Mouse (Mus musculus) ovary, adult 18-20 months (tissue): ENCODE measurements around the gene Gmeb1.
A peak's percentile ranks its signal among the peaks of the same experiment; 100 is the strongest.
"Not testable (repeated sequence)": the region's sequence is repeated elsewhere in the genome, so short reads cannot be mapped to it uniquely, and the experiment has no call there.

ENCODE experiments used
- DNase-seq: peaks from one replicate; pipeline ENCODE4 v3.0.0; 2022; ENCODE audit warnings: low spot score, mixed read lengths

The Gmeb1 gene

DNA sequence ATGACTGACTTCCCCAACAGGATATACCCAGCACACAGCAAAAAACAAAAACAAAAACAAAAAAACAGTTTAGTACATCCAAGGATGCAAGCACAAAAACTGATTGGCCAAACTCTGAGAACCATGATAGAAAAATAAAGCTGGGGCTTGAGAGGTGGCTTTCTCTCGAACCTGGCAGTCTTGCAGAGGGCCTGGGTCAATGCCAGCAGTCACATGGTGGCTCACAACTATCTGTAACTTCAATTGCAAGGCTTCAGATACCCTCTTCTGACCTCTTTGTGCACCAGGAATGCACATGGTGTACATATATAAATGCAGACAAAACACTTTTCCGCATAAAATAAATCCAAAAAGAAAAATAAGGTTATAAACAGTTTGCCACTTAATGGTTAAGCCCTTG is 11.8 kb upstream of the Gmeb1 start:
- DNase-seq = no peak

DNA sequence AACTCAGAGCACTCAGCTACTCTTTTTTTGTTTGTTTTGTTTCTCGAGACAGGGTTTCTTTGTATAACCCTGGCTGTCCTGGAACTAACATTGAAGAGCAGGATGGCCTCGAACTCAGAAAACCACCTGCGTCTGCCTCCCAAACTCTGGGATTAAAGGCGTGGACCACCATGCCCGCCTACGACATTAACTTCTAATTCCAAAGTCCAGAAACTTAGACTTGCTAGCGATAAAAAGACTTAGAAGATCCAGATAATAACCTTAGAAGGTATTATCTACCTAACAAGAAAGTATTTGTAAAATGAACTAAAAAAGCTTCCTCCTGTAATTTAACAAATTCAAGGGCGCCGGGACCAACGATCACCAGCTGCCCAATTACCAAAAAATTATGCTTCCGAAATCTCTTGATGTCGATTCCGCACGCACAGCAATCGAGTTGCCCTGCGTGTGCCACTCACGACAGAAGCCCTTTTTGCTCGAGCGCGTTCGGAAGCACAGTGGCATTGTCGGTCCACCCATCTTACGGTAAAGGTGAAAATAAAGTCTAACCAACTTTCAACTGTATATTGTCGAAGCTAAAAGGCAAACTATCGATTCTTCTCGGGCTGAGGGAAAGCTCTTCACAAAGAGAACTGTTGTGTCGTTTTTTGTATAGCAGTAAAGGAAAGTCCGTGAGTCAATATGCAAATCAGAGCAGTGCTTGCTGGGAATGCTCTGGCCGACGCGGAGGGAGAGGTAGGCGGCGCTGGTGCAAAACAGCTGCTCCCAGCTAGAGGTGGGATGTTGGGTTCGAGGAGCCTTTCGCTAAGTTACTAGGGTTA is 8.5 kb upstream of the Gmeb1 start:
- DNase-seq = peak; percentile 79

DNA sequence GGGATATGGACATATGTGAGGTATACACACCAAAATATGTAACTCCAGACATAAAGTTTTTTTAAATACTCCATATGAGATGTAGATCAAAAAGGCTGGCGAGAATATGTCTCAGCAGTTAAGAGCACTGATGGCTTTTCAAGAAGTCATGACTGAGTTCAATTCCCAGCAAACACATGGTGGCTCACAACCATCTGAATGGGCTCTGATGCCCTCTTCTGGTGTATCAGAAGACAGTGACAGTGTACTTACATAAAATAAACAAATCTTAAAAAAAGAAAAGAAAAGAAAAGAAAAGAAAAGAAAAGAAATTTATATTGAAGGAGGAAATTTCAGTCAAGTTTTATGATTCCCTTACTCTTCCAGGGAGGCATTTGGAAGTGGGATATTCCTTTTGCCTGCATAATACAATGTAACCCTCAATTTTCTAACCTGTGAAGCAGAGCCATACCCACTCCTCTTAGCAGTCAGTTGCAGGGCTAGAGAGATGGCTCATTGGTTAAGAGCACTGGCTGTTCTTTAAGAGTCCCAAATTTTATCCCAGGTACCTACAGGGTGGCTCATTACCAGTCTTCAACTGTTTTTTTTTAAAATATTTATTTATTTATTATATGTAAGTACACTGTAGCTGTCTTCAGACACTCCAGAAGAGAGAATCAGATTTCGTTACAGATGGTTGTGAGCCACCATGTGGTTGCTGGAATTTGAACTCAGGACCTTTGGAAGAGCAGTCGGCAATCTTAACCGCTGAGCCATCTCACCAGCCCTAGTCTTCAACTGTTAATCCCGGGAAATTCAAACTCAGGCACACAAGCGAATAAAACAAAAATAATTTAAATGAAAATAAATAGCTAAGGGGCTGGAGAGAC is 7.7 kb upstream of the Gmeb1 start:
- DNase-seq = no peak

DNA sequence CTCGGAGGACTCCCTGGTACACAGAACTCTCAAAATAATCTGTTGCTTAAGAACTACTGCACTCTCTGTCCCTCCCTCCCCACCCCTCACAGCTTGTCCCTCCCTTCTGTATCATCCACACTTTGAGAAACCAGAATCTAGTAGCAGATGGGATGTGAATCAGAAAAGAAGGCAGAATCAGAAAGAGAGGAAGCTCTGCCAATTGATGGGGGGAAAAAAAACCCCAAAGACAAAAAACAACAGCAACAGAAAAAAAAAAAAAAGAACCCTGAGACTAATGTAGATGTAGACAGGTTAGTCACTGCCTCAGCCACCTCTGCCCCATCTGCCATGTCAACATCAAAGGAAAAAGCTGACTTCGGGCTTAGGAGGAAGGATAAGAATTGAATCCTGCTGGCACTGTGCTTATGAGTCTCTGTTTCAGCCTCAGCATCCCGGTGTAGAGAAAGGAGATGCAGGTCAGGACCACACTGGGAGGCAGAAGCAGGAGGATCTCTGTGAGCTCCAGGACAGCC is 5.5 kb upstream of the Gmeb1 start:
- DNase-seq = no peak

DNA sequence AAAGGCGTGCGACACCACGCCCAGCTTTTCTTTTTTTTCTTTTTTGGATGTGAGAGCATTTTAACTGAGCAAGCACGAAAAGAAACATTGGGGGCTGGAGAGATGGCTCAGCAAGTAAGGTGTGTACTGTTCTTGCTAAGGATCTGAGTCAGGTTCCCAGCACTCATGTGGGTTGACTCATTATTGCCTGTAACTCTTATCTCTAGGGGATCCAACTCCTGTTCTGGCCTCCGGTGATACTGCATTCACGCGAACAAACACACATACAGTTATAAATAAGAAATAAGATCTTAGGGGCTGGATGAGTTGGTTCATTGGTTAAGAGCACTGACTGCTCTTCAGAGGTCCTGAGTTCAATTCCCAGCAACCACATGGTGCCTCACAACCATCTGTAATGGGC is 1.9 kb upstream of the Gmeb1 start:
- no peak for DNase-seq

DNA sequence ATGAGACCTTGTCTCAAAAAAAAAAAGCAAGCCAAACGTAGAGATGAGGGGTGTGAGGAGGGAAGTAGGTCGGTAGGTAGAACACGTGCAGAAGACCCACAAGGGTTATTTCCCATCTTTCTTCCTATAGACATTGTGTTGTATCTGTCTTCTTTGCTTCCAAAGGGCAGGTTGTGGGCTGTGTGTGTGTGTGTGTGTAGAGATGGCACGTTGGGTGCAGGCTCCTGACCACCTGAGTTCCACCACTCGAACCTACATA is 885 bp upstream of the Gmeb1 start:
- DNase-seq = no peak

DNA sequence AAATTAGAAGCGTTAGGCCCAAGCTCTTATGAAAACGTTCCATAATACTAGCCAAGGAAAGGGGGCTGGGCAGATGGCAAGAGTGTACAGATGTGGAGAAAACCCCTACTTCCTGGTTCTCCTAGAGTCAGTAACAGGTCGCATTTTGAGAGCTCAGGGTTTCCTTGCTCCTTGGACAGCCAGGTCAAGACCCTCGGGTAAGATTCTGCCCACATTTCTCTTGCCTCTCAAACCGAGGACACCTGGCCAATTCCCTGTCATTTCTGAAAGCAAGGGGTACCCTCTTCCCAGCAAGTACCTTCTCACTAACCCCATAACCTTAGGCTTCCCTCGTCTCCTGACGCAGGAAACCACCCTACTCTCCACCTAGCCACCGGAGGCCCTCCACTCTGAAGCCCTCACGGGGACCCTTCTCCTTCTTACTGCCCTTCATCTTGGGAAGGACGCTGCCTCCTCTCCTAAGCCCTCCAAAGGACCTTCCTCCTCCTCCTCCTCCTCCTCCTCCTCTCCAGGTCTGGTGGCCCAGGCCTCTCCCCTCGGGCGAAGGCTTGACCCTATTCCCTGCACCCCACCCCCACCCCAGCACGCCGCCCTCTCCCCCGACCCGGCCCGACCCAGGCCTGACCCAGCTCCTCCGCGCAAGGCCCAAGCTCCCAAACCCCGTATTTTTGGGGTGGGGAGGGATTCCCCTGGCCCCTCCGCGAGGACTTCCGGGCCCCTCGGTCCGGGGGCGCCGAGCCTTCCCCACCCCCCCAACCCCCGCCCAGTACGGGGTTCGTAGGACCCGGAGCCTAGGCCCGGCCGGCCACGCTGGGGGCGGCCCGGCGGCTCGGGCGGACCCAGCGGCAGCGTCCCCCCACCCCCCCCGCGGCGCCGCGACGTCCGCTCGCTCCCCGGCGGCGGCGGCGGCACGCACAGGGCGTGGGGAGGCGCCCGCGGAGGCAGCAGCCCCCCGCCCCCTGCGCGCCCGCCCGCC is 710 bp downstream of the Gmeb1 start:
- DNase-seq = peak; percentile 15

DNA sequence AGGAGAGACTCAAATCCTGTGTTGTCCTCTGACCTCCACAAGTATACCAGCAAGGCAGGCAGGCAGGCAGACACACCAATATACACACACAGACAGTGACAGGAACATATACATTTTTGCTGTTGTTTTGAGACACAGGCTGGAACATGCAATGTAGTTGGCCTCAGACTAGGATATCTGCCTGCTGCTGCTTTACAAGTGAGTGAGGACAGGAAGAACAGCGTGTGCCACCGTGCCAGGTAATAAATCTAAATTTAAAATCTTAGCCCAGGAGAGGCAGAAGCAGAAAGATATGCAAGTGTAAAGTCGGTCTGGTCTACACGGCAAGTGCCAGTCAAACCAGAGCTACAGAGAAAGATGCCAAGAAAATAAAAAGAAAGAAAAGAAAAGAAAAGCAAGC is 2.2 kb downstream of the Gmeb1 start:
- no peak for DNase-seq

DNA sequence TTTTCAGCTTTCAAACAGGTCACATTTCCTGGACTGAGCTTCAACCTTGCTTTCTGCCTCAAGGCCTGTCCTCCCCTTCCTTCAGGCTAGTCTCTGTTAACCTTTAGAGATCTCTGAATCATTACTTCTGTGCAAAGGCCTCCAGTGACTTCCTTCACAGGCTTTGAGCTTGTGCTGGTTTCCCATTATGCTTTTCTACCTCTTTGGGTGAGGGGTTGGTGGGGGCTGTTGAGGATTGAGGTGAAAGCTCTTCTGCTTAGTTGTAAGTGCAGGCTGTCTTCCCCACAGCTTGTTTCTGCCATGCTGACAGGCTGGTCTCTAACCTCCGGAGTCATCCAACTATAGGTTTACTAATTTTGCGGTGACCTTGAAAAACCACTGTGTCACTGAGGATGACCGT is 5.0 kb downstream of the Gmeb1 start:
- no peak for DNase-seq

DNA sequence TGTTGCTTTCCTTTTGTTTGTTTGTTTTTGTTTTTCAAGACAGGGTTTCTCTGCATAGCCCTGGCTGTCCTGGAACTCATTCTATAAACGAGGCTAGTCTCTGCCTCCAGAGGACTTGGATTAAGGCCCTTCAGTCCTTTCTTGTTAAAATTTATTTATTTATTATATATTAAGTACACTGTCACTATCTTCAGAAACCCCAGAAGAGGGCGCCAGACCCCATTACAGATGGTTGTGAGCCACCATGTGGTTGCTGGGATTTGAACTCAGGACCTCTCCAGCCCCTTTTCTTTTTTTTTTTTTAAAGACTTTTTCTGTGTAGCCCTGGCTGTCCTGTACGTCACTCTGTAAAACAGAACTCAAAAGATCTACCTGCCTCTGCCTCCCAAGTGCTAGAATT is 6.4 kb downstream of the Gmeb1 start:
- DNase-seq = no peak

DNA sequence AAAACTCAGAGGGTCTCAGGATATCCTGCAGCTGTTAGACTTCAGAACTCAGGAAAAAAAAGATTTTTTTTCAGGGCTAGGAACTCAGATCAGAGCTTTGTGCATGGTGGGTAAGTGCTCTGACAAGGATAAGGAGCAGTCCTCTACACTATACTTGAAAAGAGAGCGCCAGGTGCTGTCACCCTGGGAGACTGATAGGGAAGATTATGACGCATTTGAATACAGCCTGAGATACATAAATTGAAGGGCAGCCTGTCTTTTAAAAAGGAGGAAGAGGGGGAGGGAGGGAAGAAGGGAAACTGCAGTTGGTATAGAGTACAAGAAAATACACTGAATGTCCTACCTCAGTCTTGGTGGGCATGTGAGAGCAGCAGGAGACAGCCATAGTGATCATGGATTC is 7.8 kb downstream of the Gmeb1 start:
- DNase-seq = no peak

DNA sequence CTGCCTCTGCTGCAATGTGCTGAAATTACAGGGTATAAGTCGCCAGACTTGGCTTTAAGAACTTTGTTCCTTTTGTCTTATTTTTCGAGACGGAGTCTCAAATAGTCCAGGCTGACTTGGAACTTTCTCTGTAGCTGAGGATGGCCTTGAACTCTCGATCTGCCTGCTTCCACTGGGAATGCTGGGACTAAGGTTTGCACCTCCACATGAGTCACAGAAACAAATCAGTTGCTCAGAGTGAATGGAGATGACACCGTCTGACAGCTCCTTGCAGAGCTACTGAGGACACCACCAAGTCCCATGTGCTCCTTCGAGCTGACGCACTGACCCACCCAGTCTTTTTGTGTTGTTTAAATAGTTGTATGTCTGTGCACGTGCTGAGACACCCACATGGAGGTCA is 8.3 kb downstream of the Gmeb1 start:
- no peak for DNase-seq

DNA sequence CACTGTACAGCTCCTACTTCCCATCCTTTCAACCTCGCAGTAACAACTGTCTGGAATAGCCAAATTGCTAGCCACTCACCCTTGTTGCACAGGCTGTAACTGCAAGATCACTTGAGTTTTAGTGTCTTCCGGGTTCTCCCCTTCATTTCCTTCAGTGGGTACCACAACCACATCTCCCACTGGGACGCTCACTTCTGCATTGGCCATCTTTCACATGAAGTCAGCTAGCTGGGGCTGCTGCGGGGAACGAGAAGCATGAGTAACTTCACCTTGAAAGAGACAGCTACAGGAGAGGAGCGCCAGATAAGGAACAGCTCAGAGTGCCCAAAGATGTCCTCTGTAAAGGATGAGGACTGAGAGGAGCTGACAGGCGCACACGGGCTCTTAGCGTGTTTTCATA is 9.8 kb downstream of the Gmeb1 start:
- no peak for DNase-seq

DNA sequence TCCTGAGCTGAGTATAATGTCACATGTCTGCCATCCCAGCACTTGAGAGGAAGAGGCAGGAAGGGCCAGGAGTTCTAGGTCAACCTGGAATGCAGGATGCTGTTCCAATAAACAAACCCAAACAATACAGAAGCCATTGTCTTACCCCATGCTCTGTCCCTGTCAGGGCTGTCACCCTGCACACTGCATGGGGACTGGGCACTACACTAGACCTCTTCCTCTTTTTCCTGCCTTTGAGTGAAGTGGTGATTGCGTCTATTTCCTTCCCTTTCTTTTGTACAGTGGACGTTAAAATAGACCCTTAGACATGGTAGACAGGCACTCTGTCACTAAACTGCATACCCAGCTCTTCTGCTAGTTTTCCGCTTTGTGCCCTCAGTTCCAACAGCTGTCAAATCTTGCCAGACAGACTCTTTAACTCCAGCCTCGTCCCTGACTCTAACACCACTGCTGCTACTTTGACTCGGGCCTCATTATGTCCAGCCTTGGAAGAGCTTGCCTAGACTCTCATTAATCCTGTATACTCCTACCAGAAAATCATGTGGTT is 13.9 kb downstream of the Gmeb1 start:
- no peak for DNase-seq

DNA sequence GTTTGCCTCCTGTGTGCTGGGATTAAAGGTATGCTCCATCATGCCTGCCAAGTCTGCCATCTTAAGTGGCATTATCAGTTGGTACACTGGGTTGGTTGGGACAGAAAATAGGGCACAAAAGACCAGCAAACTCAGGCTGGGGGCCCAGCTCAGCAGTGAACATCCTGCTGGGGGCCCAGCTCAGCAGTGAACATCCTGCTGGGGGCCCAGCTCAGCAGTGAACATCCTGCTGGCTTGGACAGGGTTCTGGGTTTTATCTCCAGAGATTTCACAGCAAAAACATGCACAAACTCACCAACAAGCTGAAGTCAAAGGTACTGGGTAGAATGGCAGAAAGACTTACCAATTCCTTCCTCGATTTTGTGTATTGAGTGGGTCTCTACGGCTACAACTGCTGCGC is 15.8 kb downstream of the Gmeb1 start:
- no peak for DNase-seq

DNA sequence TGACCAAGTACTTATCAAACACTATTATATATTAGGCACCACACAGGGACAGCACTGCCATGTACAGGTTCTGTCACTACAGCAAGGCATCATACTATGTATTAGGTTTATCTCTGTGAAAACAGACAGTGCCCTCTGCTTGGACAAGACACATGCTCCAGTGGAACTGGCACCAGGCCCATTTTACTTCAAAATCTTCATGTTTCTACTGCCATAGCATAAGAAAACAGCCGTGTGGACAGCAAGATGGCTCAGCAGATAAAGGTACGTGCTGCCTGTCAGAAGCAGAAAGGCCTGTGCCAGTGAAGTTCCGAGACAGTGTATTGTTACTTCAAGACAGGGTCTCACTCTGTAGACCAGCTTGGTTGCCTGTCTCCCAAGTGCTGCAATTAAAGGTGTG is 20.2 kb downstream of the Gmeb1 start:
- no peak for DNase-seq

DNA sequence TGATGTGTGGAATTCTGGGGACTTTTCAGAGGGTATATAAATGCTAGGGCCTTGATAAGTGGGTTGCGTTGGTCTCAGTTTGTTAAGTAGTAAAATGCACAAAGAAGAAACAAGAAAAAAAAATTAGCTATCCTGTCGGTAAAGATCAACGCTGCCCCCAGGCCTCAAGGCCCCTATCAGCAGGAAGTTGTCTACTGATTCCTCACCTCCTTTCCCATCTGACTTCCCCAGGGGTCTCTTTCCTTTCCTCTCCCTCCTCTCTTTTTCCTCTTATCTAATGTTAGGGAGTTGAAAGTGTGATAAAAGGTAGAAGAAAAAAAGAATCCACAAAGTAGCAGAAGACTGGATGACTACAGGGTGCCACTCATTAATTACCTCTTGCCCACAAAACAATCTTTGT is 21.0 kb downstream of the Gmeb1 start:
- DNase-seq = no peak

DNA sequence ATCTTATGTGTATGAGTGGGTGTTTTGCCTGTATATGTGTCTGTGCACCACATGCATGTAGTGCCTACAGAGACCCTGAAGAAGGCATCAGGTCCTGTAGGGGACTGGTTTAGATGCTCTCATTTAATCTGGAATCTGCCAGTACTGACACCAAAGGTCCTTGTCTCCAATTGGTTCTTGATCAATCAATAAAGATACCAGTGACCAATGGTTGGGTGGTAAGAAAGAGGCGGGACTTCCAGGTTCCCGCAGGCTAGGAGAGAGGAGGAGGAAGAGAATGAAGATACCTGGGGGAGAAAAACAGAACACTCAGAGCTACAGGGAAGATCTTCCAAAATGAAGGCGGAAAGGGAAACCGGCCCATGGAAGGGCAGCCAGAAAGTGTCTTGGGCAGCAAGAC is 23.0 kb downstream of the Gmeb1 start:
- DNase-seq = no peak

DNA sequence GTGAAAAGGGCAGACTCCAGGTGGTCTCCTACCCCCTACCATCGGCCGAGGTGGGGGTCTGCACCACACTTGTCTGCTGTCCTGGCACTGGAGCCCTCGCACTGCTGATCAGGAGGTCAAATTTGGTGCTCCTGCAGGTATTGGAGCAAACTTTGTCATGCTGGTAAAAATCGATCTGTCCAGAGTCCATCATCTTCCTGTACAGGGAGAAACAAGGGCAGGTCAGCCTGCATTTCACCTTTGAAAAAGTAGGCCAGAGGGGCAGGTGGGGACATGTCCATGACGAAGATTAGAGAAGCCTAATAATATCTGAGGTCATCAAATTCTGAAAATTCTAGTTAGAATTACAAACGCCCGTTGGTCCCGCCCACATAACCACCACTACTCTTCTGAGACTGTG is 26.7 kb downstream of the Gmeb1 start:
- DNase-seq = no peak

DNA sequence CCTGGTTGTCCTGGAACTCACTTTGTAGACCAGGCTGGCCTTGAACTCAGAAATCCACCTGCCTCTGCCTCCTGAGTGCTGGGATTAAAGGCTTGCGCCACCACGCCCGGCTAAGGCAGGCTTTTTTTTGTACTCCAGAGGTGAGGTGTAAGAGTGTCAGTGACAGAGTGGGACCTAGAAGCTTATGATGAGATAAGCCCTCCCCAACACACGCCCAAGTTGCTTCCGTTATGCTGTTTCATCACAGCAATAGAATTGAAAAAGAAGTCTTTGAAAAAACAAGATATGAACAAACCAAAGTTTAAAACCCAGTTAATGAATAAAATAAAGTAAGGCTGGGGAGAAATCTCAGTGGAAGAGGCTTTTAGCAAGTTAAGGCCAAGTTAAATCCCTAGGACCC is 31.0 kb downstream of the Gmeb1 start:
- DNase-seq = no peak

DNA sequence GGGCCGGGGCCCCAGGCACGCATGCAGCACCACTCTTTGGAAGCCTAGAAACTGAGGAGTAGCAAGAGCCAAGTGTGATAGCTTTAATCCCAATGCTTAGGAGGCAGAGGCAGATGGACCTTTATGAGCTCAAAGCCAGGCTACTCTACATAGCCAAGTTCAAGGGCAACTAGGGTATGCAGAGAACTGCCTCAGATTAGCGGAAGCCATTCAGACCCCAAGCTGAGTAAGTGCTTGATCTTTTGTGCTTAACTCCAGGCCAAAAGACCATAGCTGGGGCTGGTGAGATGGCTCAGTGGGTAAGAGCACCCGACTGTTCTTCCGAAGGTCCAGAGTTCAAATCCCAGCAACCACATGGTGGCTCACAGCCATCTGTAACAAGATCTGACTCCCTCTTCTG is 39.4 kb downstream of the Gmeb1 start:
- DNase-seq = not testable (repeated sequence)

DNA sequence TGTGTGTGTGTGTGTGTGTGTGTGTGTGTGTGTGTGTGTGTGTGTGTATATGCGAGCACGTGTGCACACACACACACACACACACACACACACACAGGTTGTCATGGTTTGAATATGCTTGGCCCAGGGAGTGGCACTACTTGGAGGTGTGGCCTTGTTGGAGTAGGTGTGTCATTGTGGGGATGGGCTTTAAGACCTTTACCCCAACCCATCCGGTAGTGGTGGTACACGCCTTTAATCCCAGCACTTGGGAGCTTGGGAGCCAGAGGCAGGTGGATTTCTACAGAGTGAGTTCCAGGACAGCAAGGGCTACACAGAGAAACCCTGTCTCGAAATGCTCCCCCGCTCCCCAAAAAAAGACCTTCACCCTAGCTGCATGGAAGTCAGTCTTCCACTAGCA is 43.0 kb downstream of the Gmeb1 start:
- not testable (repeated sequence) for DNase-seq
